Mouse (Mus musculus) myocyte (in vitro differentiated cells): ENCODE results near the gene Adam22.

Experiments
- CEBPB ChIP-seq: IDR thresholded peaks from 2 replicates; pipeline ENCODE4 v1.6.1; 2011; ENCODE audit warnings: mild to moderate bottlenecking, moderate library complexity; ENCODE audit not compliant: poor library complexity, insufficient read depth, severe bottlenecking
- POLR2A ChIP-seq: IDR thresholded peaks from one replicate; pipeline ENCODE4 v1.6.1; 2011; ENCODE audit warnings: low read depth, mild to moderate bottlenecking, control low read depth, moderate library complexity; ENCODE audit not compliant: insufficient read length
- POLR2AphosphoS2 ChIP-seq: IDR thresholded peaks from one replicate; pipeline ENCODE4 v1.6.1; 2011; ENCODE audit warnings: low read depth, control low read depth; ENCODE audit not compliant: insufficient read length
- TCF12 ChIP-seq: IDR thresholded peaks from one replicate; pipeline ENCODE4 v1.6.1; 2011; ENCODE audit warnings: mild to moderate bottlenecking, control low read depth; ENCODE audit not compliant: poor library complexity, insufficient read depth, severe bottlenecking
- USF1 ChIP-seq: IDR thresholded peaks from one replicate; pipeline ENCODE4 v1.6.1; 2011; ENCODE audit warnings: low read depth, mild to moderate bottlenecking, control low read depth, moderate library complexity

DNA sequence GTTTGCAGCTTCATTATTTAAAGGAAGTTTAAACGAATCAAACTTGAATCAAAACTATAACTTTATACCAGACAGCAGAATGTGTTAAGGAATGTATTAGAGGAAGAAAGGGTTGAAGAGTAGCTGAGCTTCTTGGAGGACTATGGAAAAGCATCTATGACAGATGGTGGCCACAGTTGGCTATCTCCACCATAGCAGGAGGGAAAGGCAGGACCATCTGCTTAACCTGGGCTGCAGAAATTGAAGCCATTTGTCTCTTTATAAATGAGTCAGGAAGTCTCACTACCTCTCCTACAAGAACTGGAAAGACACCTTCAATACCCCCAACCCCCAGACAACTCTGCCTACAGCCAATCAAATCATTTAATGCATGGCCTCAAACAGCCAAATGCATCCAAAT lies 272.3 kb downstream of the Adam22 start:
- TF ChIP-seq POLR2A: no peak
- no peak for TF ChIP-seq POLR2AphosphoS2
- no peak for TF ChIP-seq CEBPB
- TF ChIP-seq TCF12: no peak
- TF ChIP-seq USF1: no peak
